Mouse (Mus musculus) C2C12 (cell line): ENCODE results near the gene Oxsr1.

Experiments used
- CTCF ChIP-seq: IDR thresholded peaks from one replicate; pipeline ENCODE4 v1.5.1; 2011; ENCODE audit not compliant: control insufficient read depth, insufficient read depth, insufficient read length
- MAX ChIP-seq: IDR thresholded peaks from one replicate; pipeline ENCODE4 v1.6.1; 2011; ENCODE audit warnings: mild to moderate bottlenecking, control low read depth
- MYOG ChIP-seq: IDR thresholded peaks from one replicate; pipeline ENCODE4 v1.6.1; 2011; ENCODE audit not compliant: control insufficient read depth, insufficient read length; ENCODE audit errors: extremely low read depth
- USF1 ChIP-seq: IDR thresholded peaks from one replicate; pipeline ENCODE4 v1.6.1; 2011; ENCODE audit warnings: low read depth, mild to moderate bottlenecking, control low read depth, moderate library complexity

DNA sequence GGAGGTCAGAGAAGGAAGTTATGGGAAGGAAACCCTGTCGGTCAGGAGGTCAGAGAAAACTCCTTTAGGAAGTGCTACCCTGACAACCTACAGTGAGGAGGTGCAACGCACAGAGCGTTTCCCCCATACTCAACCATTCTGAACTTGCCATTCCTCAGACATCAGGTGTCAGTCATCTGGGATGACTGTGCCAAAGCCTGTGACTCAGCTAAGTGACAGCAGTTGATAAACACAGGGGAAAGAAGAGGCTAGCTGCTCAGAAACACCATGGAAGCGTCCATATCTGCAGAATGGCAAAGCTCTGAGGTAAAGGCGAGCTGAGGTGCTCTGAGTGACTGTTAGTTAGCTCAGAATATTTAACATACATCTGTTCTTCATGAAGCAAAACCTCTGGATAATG lies 64.1 kb downstream of the Oxsr1 start:
- TF ChIP-seq CTCF = no peak
- no peak for TF ChIP-seq MYOG
- no peak for TF ChIP-seq MAX
- TF ChIP-seq USF1 = no peak
